22 mouse cellular contexts compared by ENCODE assay signal in the genomic region with DNA sequence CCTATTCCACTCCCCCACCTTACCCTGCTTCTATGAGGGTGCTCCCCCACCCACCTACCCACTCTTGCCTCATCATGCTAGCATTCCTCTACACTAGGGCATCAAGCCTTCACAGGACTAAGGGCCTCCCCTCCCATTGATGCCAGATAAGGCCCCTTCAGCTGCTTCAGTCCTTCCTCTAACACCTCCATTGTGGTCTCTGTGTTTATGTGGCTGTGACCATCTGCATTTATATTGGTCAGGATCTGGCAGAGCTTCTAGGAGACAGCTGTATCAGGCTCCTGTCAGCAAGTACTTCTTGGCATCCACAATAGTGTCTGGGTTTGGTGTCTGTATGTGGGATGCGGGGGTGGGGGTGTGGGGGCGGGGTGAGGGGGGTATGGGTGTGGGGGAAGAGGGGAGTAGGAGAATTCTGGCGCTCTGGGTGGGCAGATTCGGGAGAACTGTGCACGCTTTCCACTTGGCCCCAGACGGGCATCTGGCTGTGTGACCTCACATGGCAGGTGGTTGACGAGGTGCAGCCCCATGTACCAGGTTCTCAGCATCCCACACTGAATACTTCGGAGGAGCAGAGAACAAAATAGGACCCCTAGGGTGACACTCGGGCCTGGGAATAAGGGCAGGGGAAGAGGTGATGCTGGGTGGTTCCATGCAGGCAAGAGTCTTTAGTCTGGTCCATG.
DNase-seq lines count a peak whose midpoint lies in the region; ATAC-seq lines count a peak whose summit lies in the region.
"Had no signal": no experiment of that assay in that cellular context is flagged by ENCODE, and none has a peak within 500 bp of the region (broad histone marks: within the 10 kb centered on the region; RNA-seq: fewer than 3 reads in every experiment).

No protein-coding gene starts in this region.

- H3K9me3 ChIP-seq in heart, embryonic 11.5 days (replicated peaks; ENCODE audit: control insufficient read depth, low read length), result no peaks in the 10 kb centered on the region
- H3K9me3 ChIP-seq in hindbrain, embryonic 14.5 days (ENCODE audit: control insufficient read depth, low read length), result no peaks in the 10 kb centered on the region
- no peaks in the 10 kb centered on the region for H3K9me3 ChIP-seq in hindbrain, embryonic 13.5 days
- no peaks in the 10 kb centered on the region for H3K9me3 ChIP-seq in midbrain, embryonic 12.5 days
- H3K9me3 ChIP-seq in midbrain, embryonic 13.5 days, result no peaks in the 10 kb centered on the region
- H3K9me3 ChIP-seq: G1E; hindbrain, embryonic 10.5 days; intestine, embryonic 15.5 days had no signal

- peak; percentile 32 to 39 for DNase-seq in cerebellum, postnatal 10 days
- DNase-seq in cerebellum, adult 9-11 months, result no peak
- no peak for DNase-seq in heart, postnatal 4 days
- DNase-seq in hindbrain, embryonic 14.5 days (ENCODE audit: low spot score), result no peak
- DNase-seq: adrenal gland, postnatal 36 days; cerebellum, adult 9-10 months; embryo, embryonic 11 days; gastrocnemius, postnatal 10 days; kidney, postnatal 4 days; retina, postnatal 1 day; right cerebral cortex, postnatal 4 days; thymus, postnatal 14 days had no signal

- WGBS in heart, embryonic 11.5 days (ENCODE audit: insufficient replicate concordance), result 36% methylated on average over 9 of the region's 9 CpGs
- WGBS in hindbrain, embryonic 14.5 days, result 78% methylated on average over 9 of the region's 9 CpGs
- 76% methylated on average over 9 of the region's 9 CpGs for WGBS in hindbrain, embryonic 13.5 days
- WGBS in midbrain, embryonic 12.5 days, result 80% methylated on average over 9 of the region's 9 CpGs
- 77% methylated on average over 9 of the region's 9 CpGs for WGBS in midbrain, embryonic 13.5 days

- H3K36me3 ChIP-seq in heart, embryonic 11.5 days (ENCODE audit: control insufficient read depth, insufficient read depth, low read length), result no peaks in the 10 kb centered on the region
- no peaks in the 10 kb centered on the region for H3K36me3 ChIP-seq in hindbrain, embryonic 14.5 days (replicated peaks; ENCODE audit: control insufficient read depth, insufficient read depth)
- H3K36me3 ChIP-seq in hindbrain, embryonic 13.5 days, result no peaks in the 10 kb centered on the region
- no peaks in the 10 kb centered on the region for H3K36me3 ChIP-seq in midbrain, embryonic 12.5 days
- H3K36me3 ChIP-seq in midbrain, embryonic 13.5 days, result no peaks in the 10 kb centered on the region
- H3K36me3 ChIP-seq: G1E; hindbrain, embryonic 10.5 days; intestine, embryonic 15.5 days had no signal

- H3K4me1 ChIP-seq in heart, embryonic 11.5 days (ENCODE audit: control insufficient read depth, insufficient read depth, low read length), result no peaks in the 10 kb centered on the region
- no peaks in the 10 kb centered on the region for H3K4me1 ChIP-seq in hindbrain, embryonic 14.5 days (replicated peaks; ENCODE audit: control insufficient read depth, insufficient read depth, low read length)
- H3K4me1 ChIP-seq in hindbrain, embryonic 13.5 days (replicated peaks), result no peaks in the 10 kb centered on the region
- H3K4me1 ChIP-seq in midbrain, embryonic 12.5 days, result no peaks in the 10 kb centered on the region
- H3K4me1 ChIP-seq in midbrain, embryonic 13.5 days (replicated peaks), result peaks cover 9% of the 10 kb centered on the region
- H3K4me1 ChIP-seq: hindbrain, embryonic 10.5 days; intestine, embryonic 15.5 days had no signal

- H3K27me3 ChIP-seq in heart, embryonic 11.5 days (ENCODE audit: control insufficient read depth, insufficient read depth, low read length), result no peaks in the 10 kb centered on the region
- H3K27me3 ChIP-seq in hindbrain, embryonic 14.5 days (ENCODE audit: control insufficient read depth, insufficient read depth, low read length), result no peaks in the 10 kb centered on the region
- H3K27me3 ChIP-seq in hindbrain, embryonic 13.5 days, result no peaks in the 10 kb centered on the region
- H3K27me3 ChIP-seq in midbrain, embryonic 12.5 days, result no peaks in the 10 kb centered on the region
- H3K27me3 ChIP-seq in midbrain, embryonic 13.5 days, result no peaks in the 10 kb centered on the region
- H3K27me3 ChIP-seq: intestine, embryonic 15.5 days had no signal

- H3K27ac ChIP-seq in heart, embryonic 11.5 days (ENCODE audit: low read depth, low read length), result no peak overlapping the region
- no peak overlapping the region for H3K27ac ChIP-seq in hindbrain, embryonic 14.5 days
- H3K27ac ChIP-seq in hindbrain, embryonic 13.5 days, result no peak overlapping the region
- H3K27ac ChIP-seq in midbrain, embryonic 12.5 days (replicated peaks), result no peak overlapping the region
- no peak overlapping the region for H3K27ac ChIP-seq in midbrain, embryonic 13.5 days
- H3K27ac ChIP-seq: hindbrain, embryonic 10.5 days; intestine, embryonic 15.5 days had no signal

- H3K4me3 ChIP-seq in heart, embryonic 11.5 days (ENCODE audit: low read depth, low read length), result no peak overlapping the region
- H3K4me3 ChIP-seq in hindbrain, embryonic 14.5 days (replicated peaks; ENCODE audit: low read length), result no peak overlapping the region
- H3K4me3 ChIP-seq in hindbrain, embryonic 13.5 days, result no peak overlapping the region
- H3K4me3 ChIP-seq in midbrain, embryonic 12.5 days, result no peak overlapping the region
- H3K4me3 ChIP-seq in midbrain, embryonic 13.5 days (replicated peaks), result no peak overlapping the region
- H3K4me3 ChIP-seq: hindbrain, embryonic 10.5 days; intestine, embryonic 15.5 days; myocyte had no signal

- ATAC-seq in heart, embryonic 11.5 days (replicated peaks; ENCODE audit: insufficient number of reproducible peaks, low FRiP score, low TSS enrichment), result peak; percentile 80
- ATAC-seq in hindbrain, embryonic 14.5 days (ENCODE audit: low FRiP score), result peak; percentile 14; the same call in 1 of the 2 replicates
- no peak; the same call in 1 of the 2 replicates for ATAC-seq in hindbrain, embryonic 13.5 days (ENCODE audit: low FRiP score)
- ATAC-seq in midbrain, embryonic 12.5 days (ENCODE audit: low FRiP score, low read depth), result peak; percentile 44; the same call in 1 of the 2 replicates
- no peak for ATAC-seq in midbrain, embryonic 13.5 days
- ATAC-seq: CD4-positive, CD25-positive, alpha-beta regulatory T cell, adult 4 months; intestine, embryonic 15.5 days; lung, postnatal 0 days had no signal

- no peak overlapping the region for H3K4me2 ChIP-seq in heart, embryonic 11.5 days
- no peak overlapping the region for H3K4me2 ChIP-seq in hindbrain, embryonic 14.5 days (replicated peaks)
- H3K4me2 ChIP-seq in hindbrain, embryonic 13.5 days, result no peak overlapping the region
- H3K4me2 ChIP-seq in midbrain, embryonic 12.5 days (replicated peaks), result no peak overlapping the region
- H3K4me2 ChIP-seq in midbrain, embryonic 13.5 days (replicated peaks), result no peak overlapping the region
- H3K4me2 ChIP-seq: intestine, embryonic 15.5 days had no signal

- H3K9ac ChIP-seq in heart, embryonic 11.5 days (ENCODE audit: low read depth, low read length), result no peak overlapping the region
- no peak overlapping the region for H3K9ac ChIP-seq in hindbrain, embryonic 14.5 days
- H3K9ac ChIP-seq in hindbrain, embryonic 13.5 days, result no peak overlapping the region
- no peak overlapping the region for H3K9ac ChIP-seq in midbrain, embryonic 12.5 days (replicated peaks)
- no peak overlapping the region for H3K9ac ChIP-seq in midbrain, embryonic 13.5 days (replicated peaks)
- H3K9ac ChIP-seq: intestine, embryonic 15.5 days had no signal

Comparison
In these comparisons a context has a peak if more than half of its experiments do, and no peak if none do; other contexts are left out.
1. DNase-seq: peak in cerebellum, postnatal 10 days (2 of 2); none in cerebellum, adult 9-11 months (single experiment), heart, postnatal 4 days (single experiment) and hindbrain, embryonic 14.5 days (single experiment).
2. ATAC-seq: peak in heart, embryonic 11.5 days (single experiment), hindbrain, embryonic 14.5 days (single experiment) and midbrain, embryonic 12.5 days (single experiment); none in hindbrain, embryonic 13.5 days (single experiment) and midbrain, embryonic 13.5 days (single experiment).